Mouse (Mus musculus): ENCODE results near the gene Mcl1.
"Not testable (repeated sequence)": the region's sequence is repeated elsewhere in the genome, so short reads cannot be mapped to it uniquely, and the experiment has no call there.

Gene Mcl1

DNA sequence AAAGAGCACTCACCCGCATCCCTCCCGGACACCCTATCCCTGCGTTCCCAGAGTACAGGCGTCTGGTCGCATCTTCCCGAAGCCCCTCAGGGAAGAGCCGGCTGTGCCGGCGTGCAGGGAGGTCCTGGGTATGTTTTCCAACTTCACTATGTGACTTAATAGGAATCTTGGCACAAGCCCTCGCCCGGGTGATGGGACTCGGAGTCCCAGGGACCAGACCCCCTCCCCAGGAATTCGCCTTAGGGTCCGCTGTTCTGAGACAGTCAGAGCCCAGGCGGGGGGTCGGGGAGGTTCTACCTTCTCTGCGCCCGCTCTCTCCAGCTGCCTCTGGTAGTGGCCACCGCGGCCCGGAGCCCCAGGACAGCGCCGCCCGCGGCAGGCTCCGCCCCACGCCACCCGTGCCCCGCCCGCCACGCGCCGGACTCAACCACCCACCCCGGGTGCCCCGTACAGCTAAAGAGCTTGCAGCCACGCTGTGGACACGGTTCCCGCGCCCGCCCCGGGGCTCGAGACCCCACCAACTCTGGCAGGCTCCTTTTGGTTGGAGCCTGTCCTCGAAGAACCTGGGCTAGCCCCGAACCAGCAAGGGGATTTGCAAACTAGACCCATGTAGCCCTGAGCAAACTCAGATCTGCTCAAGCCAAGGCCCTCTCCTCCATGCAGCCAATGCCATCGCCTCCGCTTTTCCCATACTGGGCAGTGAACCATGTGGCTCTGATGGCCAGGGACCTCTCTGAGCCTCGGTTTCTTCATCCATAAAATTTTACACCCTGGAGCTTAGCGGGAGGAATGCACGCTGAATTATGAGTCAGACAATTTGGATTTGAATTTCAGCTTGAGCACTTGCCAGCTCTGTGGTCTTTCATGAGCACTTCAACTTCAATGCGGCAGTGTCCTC, 29.2 kb downstream of the Mcl1 start, which contains the start of gene Adamtsl4:
Adamtsl4 (minus strand) TSS at position 394 of the 898 bp plus-strand sequence.
- peak; percentile 84 for DNase-seq

- no peak for DNase-seq
Measured at GRCm38 (mm10) chr3:95689171-95689915, 30.8 kb downstream of the Mcl1 start.

- DNase-seq: no peak
Measured at GRCm38 (mm10) chr3:95689940-95690339, 31.4 kb downstream of the Mcl1 start.

DNA sequence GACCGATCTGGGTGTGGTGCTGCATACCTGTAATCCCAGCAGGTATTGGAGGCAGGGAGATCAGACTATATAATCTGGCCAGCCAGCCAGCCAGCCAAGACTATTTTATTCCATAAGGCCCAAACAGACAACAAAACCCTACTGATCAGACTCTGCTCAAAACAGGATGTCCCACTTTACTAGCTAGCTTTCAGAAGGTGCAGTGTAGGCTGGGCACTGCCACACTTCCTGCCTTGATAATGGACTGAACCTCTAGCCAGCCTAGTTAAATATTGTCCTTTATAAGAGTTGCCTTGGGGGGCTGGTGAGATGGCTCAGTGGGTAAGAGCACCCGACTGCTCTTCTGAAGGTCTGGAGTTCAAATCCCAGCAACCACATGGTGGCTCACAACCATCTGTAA, 32.0 kb downstream of the Mcl1 start:
- DNase-seq: not testable (repeated sequence)

- DNase-seq: no peak
Measured at GRCm38 (mm10) chr3:95692677-95693076, 34.1 kb downstream of the Mcl1 start.

- peak; percentile 38 for DNase-seq
Measured at GRCm38 (mm10) chr3:95693821-95694807, 35.5 kb downstream of the Mcl1 start.

- DNase-seq: no peak
Measured at GRCm38 (mm10) chr3:95694808-95695703, 36.5 kb downstream of the Mcl1 start.

DNA sequence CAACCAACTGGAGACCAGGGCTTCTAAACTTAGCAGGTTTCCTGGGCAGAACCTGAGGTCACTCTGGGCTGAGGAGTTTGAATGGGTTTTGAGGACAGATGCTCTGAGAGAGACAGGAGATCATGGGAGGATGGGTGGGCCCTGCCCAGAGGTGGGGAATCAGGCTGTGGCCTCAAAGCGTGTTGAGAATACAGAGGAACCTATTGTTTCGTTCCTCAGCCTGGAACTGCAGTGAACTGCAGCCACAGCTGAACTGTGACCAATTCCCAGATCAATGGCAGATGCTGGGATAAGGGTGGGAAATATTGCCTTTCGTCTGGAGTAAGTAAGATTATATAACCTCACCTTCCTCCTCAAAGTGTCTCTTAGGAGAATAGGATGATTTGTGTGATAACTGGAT, 37.2 kb downstream of the Mcl1 start:
- DNase-seq: no peak

DNA sequence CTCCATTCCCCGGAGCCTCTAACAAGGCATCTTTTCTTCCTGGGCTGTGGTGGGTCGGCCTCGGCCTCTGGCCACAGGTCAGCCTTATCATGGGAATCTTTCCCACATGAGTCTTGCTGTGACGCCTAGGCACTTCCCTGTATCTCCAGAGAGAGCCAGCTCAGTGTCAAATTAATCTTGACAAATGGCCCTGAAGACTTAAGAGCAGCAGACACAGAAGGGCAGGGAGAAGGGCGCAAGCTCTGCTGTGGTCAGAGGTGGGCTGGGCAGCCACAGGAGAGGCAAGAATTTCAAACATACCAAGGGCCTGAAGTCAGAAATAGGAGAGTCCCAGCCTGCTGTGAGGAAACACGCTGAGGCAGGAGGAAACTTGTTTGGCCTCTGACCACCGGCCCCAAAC, 37.8 kb downstream of the Mcl1 start:
- DNase-seq: peak; percentile 44

DNA sequence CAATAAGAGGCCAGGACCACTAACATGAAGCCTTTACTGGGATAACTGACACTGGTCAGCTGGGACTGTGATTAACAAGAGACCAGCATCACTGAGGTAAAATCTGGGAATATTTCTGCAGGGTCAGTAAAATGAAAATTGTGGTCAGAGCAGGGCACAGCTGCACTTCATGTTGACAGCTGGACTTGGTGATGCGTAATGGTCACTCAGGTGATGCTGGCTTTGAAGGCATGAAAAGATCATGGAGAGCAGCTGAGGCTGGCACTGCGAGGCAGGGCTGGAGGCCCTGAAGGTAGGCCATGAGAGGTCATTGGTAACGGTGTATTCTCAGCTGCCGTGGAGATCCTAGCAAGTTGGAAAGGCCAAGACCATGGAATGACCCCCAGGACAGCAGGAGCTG, 39.7 kb downstream of the Mcl1 start:
- no peak for DNase-seq

GRCm38 (mm10) chr3:95700233-95700681, 41.7 kb downstream of the Mcl1 start:
- no peak for DNase-seq

GRCm38 (mm10) chr3:95701085-95701484, 42.5 kb downstream of the Mcl1 start:
- DNase-seq: no peak

DNA sequence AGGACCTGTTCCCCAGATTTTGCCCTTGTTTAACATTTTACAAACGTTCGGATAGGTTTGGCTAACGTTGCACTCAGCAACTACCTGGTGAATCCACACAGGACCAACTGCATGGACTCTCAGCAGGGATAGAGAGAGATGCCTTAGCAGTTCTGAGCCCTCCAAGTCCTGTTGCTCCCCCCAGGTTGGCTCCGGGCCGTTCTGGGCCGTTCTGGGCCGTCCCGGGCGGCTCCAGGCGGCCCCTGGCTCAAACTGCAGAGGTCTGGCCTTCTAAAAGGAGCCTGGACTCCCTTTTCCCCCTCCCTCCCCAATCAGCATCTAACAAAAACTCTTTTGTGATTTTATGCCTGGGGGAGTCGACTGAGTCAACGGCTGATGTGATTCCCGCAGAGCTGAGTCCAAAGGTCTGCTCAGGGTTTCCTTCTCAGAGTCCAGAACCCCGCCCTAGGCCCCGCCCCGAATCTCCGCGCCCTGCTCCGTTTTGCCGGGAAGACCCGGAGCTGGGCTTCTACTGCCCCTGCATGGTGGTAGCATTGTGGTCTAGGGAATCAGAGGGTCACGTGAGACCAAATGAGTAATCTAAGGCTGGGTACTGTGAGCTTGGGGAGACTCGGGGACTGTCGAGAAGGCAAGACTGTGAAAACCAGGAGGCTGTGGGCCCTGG, 43.4 kb downstream of the Mcl1 start:
- DNase-seq: peak; percentile 84

DNA sequence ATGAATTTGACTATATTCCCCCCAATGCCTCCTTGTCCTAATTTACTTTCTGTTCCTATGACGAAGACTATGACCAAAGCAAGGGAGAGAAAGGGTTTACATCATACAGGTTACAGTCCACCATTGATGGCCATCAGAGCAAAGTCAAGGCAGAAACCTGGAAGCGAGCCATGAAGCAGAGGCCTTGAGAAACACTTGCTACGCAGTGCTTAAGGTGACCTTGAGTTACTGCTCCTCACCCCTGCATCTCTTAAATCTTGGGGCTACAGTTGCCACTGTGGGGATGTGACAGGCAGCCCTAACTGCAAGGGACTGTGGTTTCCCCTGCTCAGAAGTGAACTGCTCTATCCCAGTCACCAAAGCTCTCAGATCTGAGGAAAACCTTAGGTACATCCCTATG, 44.7 kb downstream of the Mcl1 start:
- no peak for DNase-seq

- no peak for DNase-seq
Measured at GRCm38 (mm10) chr3:95704612-95705011, 46.0 kb downstream of the Mcl1 start.

GRCm38 (mm10) chr3:95706273-95706672, 47.7 kb downstream of the Mcl1 start:
- DNase-seq: no peak

GRCm38 (mm10) chr3:95707497-95707896, 48.9 kb downstream of the Mcl1 start:
- DNase-seq: no peak

GRCm38 (mm10) chr3:95709044-95709443, 50.5 kb downstream of the Mcl1 start:
- no peak for DNase-seq

DNA sequence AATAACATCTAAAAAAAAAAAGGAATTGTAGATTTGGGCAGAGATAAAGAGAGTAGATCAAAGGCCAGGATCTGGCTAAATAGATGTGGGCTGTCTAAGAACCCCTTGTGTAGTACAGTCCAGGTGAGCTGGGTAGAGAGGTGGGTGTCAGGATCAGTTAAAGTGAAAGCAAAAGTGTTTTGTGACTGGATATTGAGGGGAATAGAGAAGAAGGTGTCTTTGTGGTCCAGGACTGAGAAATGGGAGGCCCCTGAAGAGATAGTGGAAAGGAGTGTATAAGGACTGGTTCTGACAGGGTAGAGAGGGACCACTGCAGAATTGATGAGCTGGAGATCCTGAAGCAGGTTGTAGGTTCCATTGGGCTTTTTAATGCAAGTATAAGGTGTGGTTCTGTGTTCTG, 51.4 kb downstream of the Mcl1 start:
- no peak for DNase-seq
